Mouse (Mus musculus) cerebellum, adult 2 months (tissue): ENCODE results near the gene Babam2.

ENCODE experiments used
- CTCF ChIP-seq: fragments of 200-500 bp; IDR thresholded peaks from 2 replicates; pipeline ENCODE4 v1.5.1; 2011; ENCODE audit warnings: low read depth, mild to moderate bottlenecking, control low read depth, low read length, moderate library complexity, borderline replicate concordance; ENCODE audit not compliant: insufficient read depth
- POLR2A ChIP-seq: fragments of 200-500 bp; IDR thresholded peaks from 2 replicates; pipeline ENCODE4 v1.6.1; 2011; ENCODE audit warnings: low read length, control low read depth, borderline replicate concordance; ENCODE audit not compliant: insufficient read depth

DNA sequence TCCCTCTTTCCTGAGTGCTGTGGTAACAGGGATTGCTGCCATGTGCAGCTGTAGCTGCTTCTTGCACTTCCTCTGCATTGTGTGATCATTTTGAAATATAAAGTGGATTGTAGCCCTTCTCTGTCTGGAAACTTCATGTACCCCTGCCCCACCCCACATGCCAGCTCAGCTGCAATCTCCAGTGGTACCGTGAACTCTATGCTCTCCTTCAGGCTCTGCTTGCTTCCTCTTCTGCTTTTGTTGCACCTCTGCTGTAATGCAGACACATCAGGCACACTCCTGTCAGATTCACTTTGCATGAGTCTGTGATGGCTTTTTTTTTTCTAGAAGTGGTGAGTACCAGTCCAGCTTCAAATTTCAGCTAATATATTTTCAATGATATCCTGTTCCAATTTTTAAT lies 123.7 kb downstream of the Babam2 start:
- TF ChIP-seq CTCF = no peak
- no peak for TF ChIP-seq POLR2A
